Mouse (Mus musculus): ENCODE measurements at regions not wholly inside any gene's neighbourhood (a gene's known extent, or its start where the extent isn't known, plus 50 kb on each side); places are given as distances from the start of the nearest gene placed in this dataset.
A peak's percentile ranks its signal among the peaks of the same experiment; 100 is the strongest.

DNA sequence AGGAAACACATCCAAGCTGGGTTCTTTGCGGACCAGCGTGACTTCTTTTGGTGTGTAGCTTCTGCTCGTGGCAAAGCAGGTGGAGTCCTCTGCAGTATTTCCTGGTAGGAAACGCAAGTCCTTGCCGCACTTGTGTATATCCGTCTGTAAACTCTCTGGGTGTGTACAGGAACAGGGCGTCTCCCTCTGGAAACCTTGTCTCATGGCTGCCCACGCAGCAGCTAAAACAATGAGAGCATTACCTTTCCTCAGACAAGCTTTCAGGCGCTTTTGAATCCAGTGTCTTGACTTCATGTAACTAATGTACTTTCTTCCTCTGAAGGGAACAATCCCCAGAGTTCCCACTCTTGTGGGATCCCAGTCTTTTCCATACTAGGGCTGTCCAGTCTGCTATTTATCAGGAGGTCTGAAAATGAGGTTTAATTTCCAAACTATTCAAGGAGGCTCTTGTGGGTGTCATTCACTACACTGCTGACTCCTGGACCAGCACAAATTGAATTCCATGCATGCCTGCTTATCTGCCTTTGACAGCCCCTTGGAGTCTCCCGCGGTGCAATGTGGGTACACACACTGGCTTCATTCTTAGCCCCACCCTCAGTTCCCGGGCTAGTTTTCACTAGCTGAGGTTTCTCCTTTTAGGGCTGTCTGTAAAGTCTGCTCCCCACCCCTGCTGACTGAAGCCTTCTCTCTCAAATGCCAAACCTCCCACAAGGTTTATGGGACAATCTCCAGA lies 161.6 kb upstream of the Anxa10 start:
- no peak overlapping the region for H3K4me2 ChIP-seq
- 51% methylated on average over 12 of the region's 12 CpGs for WGBS (ENCODE audit: insufficient replicate concordance)
- peak; percentile 27; the same call in 1 of the 2 replicates for ATAC-seq

DNA sequence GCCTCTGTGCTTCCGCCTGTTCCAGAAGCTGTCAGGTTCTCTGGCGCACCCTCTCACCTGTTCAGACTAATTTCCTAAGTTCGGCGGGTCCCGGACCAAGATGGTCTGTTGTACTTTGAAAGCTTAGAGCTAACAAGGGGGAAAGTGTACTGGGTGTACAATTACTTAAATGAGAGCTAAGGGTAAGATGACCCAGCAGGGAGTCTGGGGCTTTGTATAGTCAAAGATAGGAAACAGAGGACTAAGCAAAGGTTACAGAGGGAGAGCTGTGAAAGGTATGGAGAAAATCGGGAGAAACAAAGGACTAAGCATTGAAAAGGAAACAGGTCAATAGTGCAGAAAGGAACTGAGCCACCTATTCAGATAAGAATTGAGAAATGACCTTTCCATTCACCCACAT lies 127.6 kb upstream of the Anxa10 start:
- Histone ChIP-seq H3K27me3 (replicated peaks) (no peaks in the 10 kb centered on the region), H3K9me3 (replicated peaks) (no peaks in the 10 kb centered on the region), H3K9ac (no peak overlapping the region), H3K4me3 (no peak overlapping the region), H3K4me2 (no peak overlapping the region), H3K36me3 (no peaks in the 10 kb centered on the region), H3K27ac (no peak overlapping the region), H3K4me1 (no peaks in the 10 kb centered on the region)
- WGBS (ENCODE audit: insufficient replicate concordance) = 73% methylated on average over 6 of the region's 6 CpGs
- ATAC-seq = no peak

More for the DNA sequence above, 161.6 kb upstream of the Anxa10 start:
- Histone ChIP-seq H3K9ac (no peak overlapping the region), H3K4me1 (no peaks in the 10 kb centered on the region), H3K4me3 (no peak overlapping the region), H3K9me3 (replicated peaks) (no peaks in the 10 kb centered on the region), H3K36me3 (no peaks in the 10 kb centered on the region), H3K27ac (no peak overlapping the region), H3K27me3 (replicated peaks) (no peaks in the 10 kb centered on the region)

All from liver, embryonic 12.5 days (tissue).